Mouse (Mus musculus): ENCODE measurements around the gene Tsga10. TPM values are rescaled to one million over a fixed set of nuclear protein-coding genes. Genes with fewer than 3 reads are reported as not detected.
"Not testable (repeated sequence)": the region's sequence is repeated elsewhere in the genome, so short reads cannot be mapped to it uniquely, and the experiment has no call there.

Tsga10 gene
- total and polyA plus RNA-seq, 3 experiments, result 0.80 to 4.1 (median 3.7) TPM

DNA sequence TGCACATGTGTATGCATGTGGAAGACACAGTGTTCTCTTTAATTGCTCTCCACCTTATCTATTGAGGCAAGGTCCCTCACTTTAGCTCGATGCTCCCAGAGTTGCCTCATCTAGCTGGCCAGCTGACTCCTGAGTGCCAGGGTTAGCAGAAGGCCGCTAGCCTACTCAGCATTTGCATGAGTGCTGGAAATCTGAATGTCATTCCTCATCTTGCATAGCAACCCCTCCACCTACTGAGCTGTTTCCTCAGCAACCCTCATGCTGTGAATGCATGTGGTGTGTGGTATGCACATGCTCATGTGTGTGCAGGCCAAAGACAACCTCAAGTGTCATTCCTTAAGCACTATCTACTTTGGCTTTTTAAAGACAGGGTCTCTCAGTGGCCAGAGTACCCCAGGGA is 15.5 kb downstream of the Tsga10 start:
- H3K79me2 ChIP-seq (replicated peaks; ENCODE audit: control insufficient read depth, insufficient read depth, low read length), result no peaks in the 10 kb centered on the region
- TF ChIP-seq CTCF (IDR thresholded peaks at IDR 0.05) (no peak), EP300 (IDR thresholded peaks at IDR 0.05; ENCODE audit: insufficient read depth, low read depth, low read length) (no peak), POLR2A (IDR thresholded peaks at IDR 0.05; ENCODE audit: insufficient read depth, low read depth, low read length) (no peak)
- no peak for DNase-seq
- H3K4me1 ChIP-seq (ENCODE audit: control insufficient read depth, insufficient read depth, low read length), result no peaks in the 10 kb centered on the region
- H3K9ac ChIP-seq (ENCODE audit: low read depth, low read length), result no peak overlapping the region
- no peaks in the 10 kb centered on the region for H3K27me3 ChIP-seq (ENCODE audit: control insufficient read depth, insufficient read depth, low read length)
- H3K4me3 ChIP-seq, result no peak overlapping the region
- H3K27ac ChIP-seq, result no peak overlapping the region
- intact Hi-C loops (cut with DNase I), result no loop called here
- H3K36me3 ChIP-seq (ENCODE audit: control insufficient read depth, insufficient read depth, low read length), result no peaks in the 10 kb centered on the region
- WGBS, result 52% methylated on average over 2 of the region's 2 CpGs

- no peaks in the 10 kb centered on the region for H3K4me1 ChIP-seq (ENCODE audit: control insufficient read depth, insufficient read depth, low read length)
- no peak overlapping the region for H3K9ac ChIP-seq (ENCODE audit: low read depth, low read length)
- H3K27ac ChIP-seq, result no peak overlapping the region
- H3K79me2 ChIP-seq (replicated peaks; ENCODE audit: control insufficient read depth, insufficient read depth, low read length), result no peaks in the 10 kb centered on the region
- WGBS, result 85% methylated on average over 8 of the region's 8 CpGs
- no peak for DNase-seq
- intact Hi-C loops (cut with DNase I), result no loop called here
- TF ChIP-seq POLR2A (IDR thresholded peaks at IDR 0.05; ENCODE audit: insufficient read depth, low read depth, low read length), result no peak
- TF ChIP-seq EP300 (IDR thresholded peaks at IDR 0.05; ENCODE audit: insufficient read depth, low read depth, low read length), result no peak
- TF ChIP-seq CTCF (IDR thresholded peaks at IDR 0.05), result no peak
- no peaks in the 10 kb centered on the region for H3K27me3 ChIP-seq (ENCODE audit: control insufficient read depth, insufficient read depth, low read length)
- H3K4me3 ChIP-seq, result no peak overlapping the region
- no peaks in the 10 kb centered on the region for H3K36me3 ChIP-seq (ENCODE audit: control insufficient read depth, insufficient read depth, low read length)
Observed at GRCm38 (mm10) chr1:37846878-37847277, 19.4 kb downstream of the Tsga10 start.

DNA sequence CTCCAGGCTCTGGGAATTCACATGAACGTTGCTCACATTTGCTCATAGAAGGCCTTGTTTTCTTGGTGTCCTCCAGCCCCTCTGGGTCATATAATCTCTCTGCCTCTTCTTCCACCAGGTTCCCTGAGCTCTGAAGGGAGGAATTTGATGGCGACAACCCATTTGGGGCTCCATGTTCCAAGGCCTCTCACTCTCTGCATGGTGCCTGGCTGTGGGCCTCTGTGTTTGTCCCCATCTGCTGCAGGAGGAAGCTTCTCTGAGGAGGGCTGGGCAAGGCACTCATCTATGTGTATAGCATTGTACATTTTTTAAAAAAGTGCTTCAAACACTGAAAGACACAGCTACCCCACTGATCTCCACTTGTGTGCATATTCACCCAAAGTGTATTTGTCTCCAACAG is 34.5 kb downstream of the Tsga10 start:
- no peak for DNase-seq
- Histone ChIP-seq H3K27ac (no peak overlapping the region), H3K36me3 (ENCODE audit: control insufficient read depth, insufficient read depth, low read length) (no peaks in the 10 kb centered on the region), H3K4me3 (no peak overlapping the region), H3K79me2 (replicated peaks; ENCODE audit: control insufficient read depth, insufficient read depth, low read length) (no peaks in the 10 kb centered on the region), H3K9ac (ENCODE audit: low read depth, low read length) (no peak overlapping the region), H3K4me1 (ENCODE audit: control insufficient read depth, insufficient read depth, low read length) (no peaks in the 10 kb centered on the region), H3K27me3 (ENCODE audit: control insufficient read depth, insufficient read depth, low read length) (no peaks in the 10 kb centered on the region)
- TF ChIP-seq POLR2A (IDR thresholded peaks at IDR 0.05; ENCODE audit: insufficient read depth, low read depth, low read length), result no peak
- TF ChIP-seq CTCF (IDR thresholded peaks at IDR 0.05), result no peak
- TF ChIP-seq EP300 (IDR thresholded peaks at IDR 0.05; ENCODE audit: insufficient read depth, low read depth, low read length), result no peak
- 62% methylated on average over 2 of the region's 2 CpGs for WGBS
- intact Hi-C loops (cut with DNase I), result no loop called here

DNA sequence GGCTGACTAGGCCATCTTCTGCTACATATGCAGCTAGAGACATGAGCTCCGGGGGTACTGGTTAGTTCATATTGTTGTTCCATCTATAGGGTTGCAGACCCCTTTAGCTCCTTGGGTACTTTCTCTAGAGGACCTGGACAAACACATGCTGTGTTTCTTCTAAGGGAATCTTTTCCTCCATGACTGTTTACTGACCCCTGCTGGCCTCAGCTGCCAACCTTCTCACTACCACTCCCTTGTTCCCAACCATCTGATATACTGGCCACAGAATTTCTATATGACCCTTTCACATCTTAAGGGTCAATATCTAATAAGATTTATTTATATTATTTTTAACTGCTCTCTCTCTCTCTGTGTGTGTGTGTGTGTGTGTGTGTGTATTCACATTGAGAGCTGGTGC is 63.9 kb downstream of the Tsga10 start:
- intact Hi-C loops (cut with DNase I), result loop anchor here (5.0 kb wide), 1 partner anchor 125 kb away; no protein-coding TSS in a partner anchor
- 85% methylated on average over 1 of the region's 1 CpGs for WGBS

DNA sequence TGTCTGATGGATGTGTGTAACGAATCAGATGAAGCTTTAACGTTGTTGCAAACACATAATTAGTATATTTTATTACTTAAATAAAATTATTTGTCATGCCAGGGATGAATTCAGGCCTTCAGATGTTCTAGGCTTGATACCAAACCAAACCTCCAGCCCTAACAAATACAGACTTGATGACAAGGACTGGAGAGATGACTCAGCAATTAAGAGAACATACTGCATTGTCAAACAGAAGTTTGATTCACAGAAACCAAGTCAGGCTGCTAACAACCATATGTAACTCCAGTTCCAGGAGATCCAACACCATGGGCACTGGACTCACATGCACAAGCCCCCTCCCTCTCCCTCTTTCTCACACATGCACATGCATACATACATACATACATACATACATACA is 65.9 kb downstream of the Tsga10 start:
- no peaks in the 10 kb centered on the region for H3K79me2 ChIP-seq (replicated peaks; ENCODE audit: control insufficient read depth, insufficient read depth, low read length)
- no peak overlapping the region for H3K27ac ChIP-seq
- H3K36me3 ChIP-seq (ENCODE audit: control insufficient read depth, insufficient read depth, low read length), result no peaks in the 10 kb centered on the region
- TF ChIP-seq EP300 (IDR thresholded peaks at IDR 0.05; ENCODE audit: insufficient read depth, low read depth, low read length), result no peak
- TF ChIP-seq POLR2A (IDR thresholded peaks at IDR 0.05; ENCODE audit: insufficient read depth, low read depth, low read length), result no peak
- TF ChIP-seq CTCF (IDR thresholded peaks at IDR 0.05), result no peak
- intact Hi-C loops (cut with DNase I), result loop anchor here (5.0 kb wide), 1 partner anchor 123 kb away; no protein-coding TSS in a partner anchor
- DNase-seq, result no peak
- no peaks in the 10 kb centered on the region; the same call in 1 of the 2 replicates for H3K4me1 ChIP-seq (ENCODE audit: control insufficient read depth, insufficient read depth, low read length)
- H3K9ac ChIP-seq (ENCODE audit: low read depth, low read length), result no peak overlapping the region
- WGBS, result 90% methylated on average over 2 of the region's 2 CpGs
- no peaks in the 10 kb centered on the region for H3K27me3 ChIP-seq (ENCODE audit: control insufficient read depth, insufficient read depth, low read length)
- H3K4me3 ChIP-seq, result no peak overlapping the region

More for the DNA sequence above, 63.9 kb downstream of the Tsga10 start:
- not testable (repeated sequence) for H3K4me3 ChIP-seq; H3K27ac ChIP-seq; H3K27me3 ChIP-seq (ENCODE audit: control insufficient read depth, insufficient read depth, low read length); H3K36me3 ChIP-seq (ENCODE audit: control insufficient read depth, insufficient read depth, low read length); H3K79me2 ChIP-seq (replicated peaks; ENCODE audit: control insufficient read depth, insufficient read depth, low read length); DNase-seq; H3K4me1 ChIP-seq (ENCODE audit: control insufficient read depth, insufficient read depth, low read length); H3K9ac ChIP-seq (ENCODE audit: low read depth, low read length)
- TF ChIP-seq CTCF (IDR thresholded peaks at IDR 0.05), result peak; percentile 52

DNA sequence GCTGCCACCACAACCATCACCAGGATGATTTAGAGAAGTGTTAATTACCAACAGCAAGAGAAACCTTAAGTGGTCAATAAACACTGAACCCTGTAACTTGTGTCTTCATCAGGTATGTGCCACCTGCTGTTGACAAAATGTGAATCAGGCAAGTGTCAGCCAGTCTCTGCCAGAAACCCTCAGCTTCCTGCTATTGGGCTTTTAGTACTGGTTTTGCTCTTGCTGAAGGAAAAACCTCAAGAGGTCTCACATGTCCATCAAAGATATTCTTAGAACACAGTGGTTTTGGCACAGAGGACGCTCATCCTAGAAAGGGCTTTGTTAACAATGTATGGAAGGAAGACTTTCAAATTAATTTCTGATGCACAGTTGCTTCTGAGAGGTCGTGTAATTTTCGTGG is 66.7 kb downstream of the Tsga10 start:
- H3K4me3 ChIP-seq, result no peak overlapping the region
- no peaks in the 10 kb centered on the region for H3K27me3 ChIP-seq (ENCODE audit: control insufficient read depth, insufficient read depth, low read length)
- TF ChIP-seq EP300 (IDR thresholded peaks at IDR 0.05; ENCODE audit: insufficient read depth, low read depth, low read length) (no peak), CTCF (IDR thresholded peaks at IDR 0.05) (no peak), POLR2A (IDR thresholded peaks at IDR 0.05; ENCODE audit: insufficient read depth, low read depth, low read length) (no peak)
- no peaks in the 10 kb centered on the region for H3K79me2 ChIP-seq (replicated peaks; ENCODE audit: control insufficient read depth, insufficient read depth, low read length)
- no peaks in the 10 kb centered on the region for H3K36me3 ChIP-seq (ENCODE audit: control insufficient read depth, insufficient read depth, low read length)
- no peaks in the 10 kb centered on the region; the same call in 1 of the 2 replicates for H3K4me1 ChIP-seq (ENCODE audit: control insufficient read depth, insufficient read depth, low read length)
- WGBS, result 43% methylated on average over 3 of the region's 3 CpGs
- no peak overlapping the region for H3K9ac ChIP-seq (ENCODE audit: low read depth, low read length)
- intact Hi-C loops (cut with DNase I), result no loop called here
- no peak for DNase-seq
- H3K27ac ChIP-seq, result no peak overlapping the region

All from heart, adult 2 months (tissue).